Mouse (Mus musculus) liver, adult 2 months (tissue): ENCODE results near the gene Ppp3ca.

Experiments
- CTCF ChIP-seq: fragments of 200-500 bp; IDR thresholded peaks from 2 replicates; pipeline ENCODE4 v1.5.1; 2011; ENCODE audit warnings: low read depth, low read length, control low read depth
- POLR2A ChIP-seq: fragments of 200-500 bp; IDR thresholded peaks from 2 replicates; pipeline ENCODE4 v1.6.1; 2011; ENCODE audit warnings: low read length, control low read depth; ENCODE audit not compliant: insufficient read depth; ENCODE audit errors: extremely low read depth

- TF ChIP-seq CTCF (no peak), POLR2A (no peak)
These were observed 74.5 kb downstream of the Ppp3ca start for GRCm38 (mm10) chr3:136744295-136744897.
